Mouse (Mus musculus) embryonic facial prominence, embryonic 10.5 days (tissue): Measurements from ENCODE around the gene Crebl2. TPM values are rescaled to one million over a fixed set of nuclear protein-coding genes. Genes with fewer than 3 reads are reported as not detected.

Source experiments
- DNase-seq: peaks from one replicate; pipeline ENCODE4 v3.0.0-alpha.2; 2017; ENCODE audit warnings: low spot score
- H3K27ac ChIP-seq: fragments of 300-500 bp; sonication (generic); replicated peaks from 2 replicates; pipeline ENCODE4 v1.5.1; 2016; ENCODE audit warnings: mild to moderate bottlenecking
- H3K27me3 ChIP-seq: fragments of 300-500 bp; sonication (generic); replicated peaks from 2 replicates; pipeline ENCODE4 v1.6.1; 2016; ENCODE audit warnings: low read depth, mild to moderate bottlenecking; ENCODE audit not compliant: poor library complexity, severe bottlenecking
- H3K36me3 ChIP-seq: fragments of 300-500 bp; sonication (generic); replicated peaks from 2 replicates; pipeline ENCODE4 v1.6.1; 2016; ENCODE audit warnings: mild to moderate bottlenecking, moderate library complexity
- H3K4me1 ChIP-seq: fragments of 300-500 bp; sonication (generic); 2 replicates; pipeline ENCODE4 v1.6.1; 2016
- H3K4me3 ChIP-seq: fragments of 300-500 bp; sonication (generic); 2 replicates; pipeline ENCODE4 v1.5.1; 2016; ENCODE audit warnings: mild to moderate bottlenecking, moderate library complexity
- H3K9me3 ChIP-seq: fragments of 300-500 bp; sonication (generic); 2 replicates; pipeline ENCODE4 v1.6.1; 2016; ENCODE audit warnings: mild to moderate bottlenecking
- WGBS: fragments of 180-500 bp; shearing (Covaris S2); methylation state at CpG from one replicate; pipeline ENCODE4 v1.1.7; 2016; 5-methylcytosine and 5-hydroxymethylcytosine counted together
- polyA plus RNA-seq: library from polyadenylated mRNA; unstranded; fragments of >200 nt; fragmentation: Nextera tagmentation; extraction: Ambion mirVana; gene quantifications from 2 replicates; pipeline ENCODE4 v1.2.1, GENCODE M21; 2016

Crebl2 gene
- polyA plus RNA-seq, 1 experiment from 2014 or later = 1.2 TPM

DNA sequence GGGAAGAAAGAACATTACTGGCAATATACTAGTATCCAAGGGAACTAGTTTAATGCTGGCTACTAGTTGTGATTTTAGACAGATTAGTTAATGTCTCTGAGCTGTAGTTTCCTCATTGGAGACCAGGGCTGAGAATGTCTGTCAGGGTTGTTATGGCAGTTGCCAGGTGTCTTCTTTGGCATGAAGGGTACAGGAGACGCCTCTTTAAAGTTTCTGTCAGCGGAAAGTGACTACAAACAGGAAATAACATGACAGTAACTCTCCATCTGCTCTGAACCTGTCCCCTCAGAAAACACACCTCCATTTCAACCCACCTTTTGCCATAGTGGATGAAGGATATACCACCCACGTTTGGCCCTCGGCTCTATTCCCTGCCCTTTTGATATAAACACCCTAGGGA lies 53.7 kb downstream of the Crebl2 start:
- Histone ChIP-seq H3K27me3 (no peaks in the 10 kb centered on the region), H3K9me3 (no peaks in the 10 kb centered on the region), H3K4me3 (no peak overlapping the region), H3K27ac (no peak overlapping the region), H3K36me3 (peaks cover 5% of the 10 kb centered on the region; the same call in 1 of the 2 replicates), H3K4me1 (peaks cover 37% of the 10 kb centered on the region)
- 87% methylated on average over 4 of the region's 4 CpGs for WGBS
- DNase-seq = no peak

- Histone ChIP-seq H3K36me3 (peaks cover 5% of the 10 kb centered on the region; the same call in 1 of the 2 replicates), H3K4me3 (no peak overlapping the region), H3K9me3 (no peaks in the 10 kb centered on the region), H3K27me3 (no peaks in the 10 kb centered on the region), H3K4me1 (peaks cover 41% of the 10 kb centered on the region), H3K27ac (no peak overlapping the region)
- no peak for DNase-seq
- WGBS = 91% methylated on average over 2 of the region's 2 CpGs
Observed at GRCm38 (mm10) chr6:134885515-134885914, 55.6 kb downstream of the Crebl2 start.

DNA sequence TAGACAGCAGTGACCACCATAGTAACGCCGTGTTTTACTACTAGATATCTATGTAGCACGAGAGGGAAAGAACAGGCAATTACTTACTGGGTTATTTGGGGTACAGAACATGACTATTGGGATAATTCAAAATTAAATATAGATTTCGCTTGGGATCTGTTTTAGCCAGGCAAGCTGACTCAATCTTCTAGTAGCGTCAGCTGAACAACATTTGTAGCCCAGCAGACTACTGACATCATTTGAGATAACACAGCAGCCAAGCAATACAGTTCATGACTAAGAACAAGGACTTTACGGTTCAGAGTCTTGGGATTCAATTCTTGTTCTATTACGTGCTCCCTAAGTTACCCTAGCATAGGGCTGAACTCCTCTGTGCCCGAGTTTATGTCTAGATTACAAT lies 56.5 kb downstream of the Crebl2 start:
- DNase-seq = no peak
- Histone ChIP-seq H3K4me1 (peaks cover 35% of the 10 kb centered on the region), H3K9me3 (no peaks in the 10 kb centered on the region), H3K4me3 (peak overlapping the region; percentile 61), H3K27me3 (no peaks in the 10 kb centered on the region), H3K27ac (peak overlapping the region; percentile 60; the same call in 1 of the 2 replicates), H3K36me3 (peaks cover 5% of the 10 kb centered on the region; the same call in 1 of the 2 replicates)
- WGBS = 91% methylated on average over 8 of the region's 8 CpGs

- peaks cover 35% of the 10 kb centered on the region for H3K4me1 ChIP-seq
- H3K9me3 ChIP-seq = no peaks in the 10 kb centered on the region
- peak overlapping the region; percentile 60 for H3K27ac ChIP-seq
- H3K36me3 ChIP-seq = peaks cover 3% of the 10 kb centered on the region; the same call in 1 of the 2 replicates
- H3K27me3 ChIP-seq = no peaks in the 10 kb centered on the region
- WGBS = 30% methylated on average over 5 of the region's 5 CpGs
- DNase-seq = no peak
- H3K4me3 ChIP-seq = peak overlapping the region; percentile 61
Observed at GRCm38 (mm10) chr6:134887008-134887407, 57.1 kb downstream of the Crebl2 start.

DNA sequence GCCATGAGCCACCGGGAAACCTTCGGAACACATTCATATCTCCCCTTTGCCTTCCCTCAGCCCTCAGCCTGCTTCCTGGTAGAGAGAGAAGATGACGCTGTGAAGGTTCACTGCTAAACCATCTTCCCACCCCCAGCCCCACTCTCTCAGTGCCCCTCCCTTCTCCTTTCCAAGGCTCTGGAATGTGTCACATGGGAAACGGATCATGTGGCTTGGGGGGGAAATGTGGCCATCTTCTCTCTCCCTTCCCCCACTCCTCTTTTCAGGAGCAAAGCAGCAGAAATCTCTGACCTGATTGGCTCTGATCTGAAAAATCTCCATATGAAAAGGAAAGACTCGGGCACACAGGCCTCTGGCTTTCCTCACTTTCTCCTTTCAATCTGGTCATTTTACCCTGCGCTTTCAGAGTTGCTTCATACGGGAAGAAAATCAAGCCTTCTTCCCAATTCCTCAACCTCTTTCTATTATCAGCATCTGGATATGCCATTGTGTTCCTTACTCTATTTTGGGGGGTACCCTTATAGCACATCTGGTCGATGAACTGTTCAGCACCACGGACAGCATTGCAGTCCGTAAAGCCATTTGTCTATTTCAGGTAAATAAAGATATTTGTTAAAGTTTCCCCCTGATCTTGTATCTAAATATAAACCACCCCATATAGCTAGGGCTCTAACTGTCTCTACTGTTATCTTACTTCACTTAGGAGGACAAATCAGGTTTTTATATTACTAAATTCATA lies 57.9 kb downstream of the Crebl2 start:
- WGBS = 1% methylated on average over 10 of the region's 10 CpGs
- peak overlapping the region; percentile 80 for H3K27ac ChIP-seq
- peak; percentile 82 for DNase-seq
- H3K9me3 ChIP-seq = no peaks in the 10 kb centered on the region
- H3K4me1 ChIP-seq = peaks cover 35% of the 10 kb centered on the region
- no peaks in the 10 kb centered on the region for H3K27me3 ChIP-seq
- no peaks in the 10 kb centered on the region; the same call in 1 of the 2 replicates for H3K36me3 ChIP-seq
- H3K4me3 ChIP-seq = peak overlapping the region; percentile 61

DNA sequence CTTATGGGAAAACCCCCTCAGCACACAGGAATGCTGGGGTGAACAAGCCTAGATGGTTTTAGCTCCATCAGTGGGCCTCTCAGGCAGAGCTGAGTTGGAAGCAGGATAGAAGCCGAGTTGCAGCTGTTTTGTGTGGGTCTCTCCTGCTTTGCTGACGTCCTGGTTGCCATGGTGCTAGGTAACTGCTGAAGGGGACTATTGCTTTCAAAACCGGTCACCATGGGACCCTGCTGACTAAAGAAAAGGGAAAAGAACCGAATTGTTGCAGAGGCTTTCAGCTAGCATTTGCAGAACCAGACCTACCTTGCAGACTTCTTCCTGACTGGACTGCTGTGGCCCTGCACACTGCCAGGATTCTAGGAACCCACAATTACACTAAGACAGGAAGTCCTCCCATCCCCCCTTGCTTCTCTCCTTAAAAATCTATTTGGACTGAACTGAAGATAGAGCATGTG lies 58.6 kb downstream of the Crebl2 start:
- WGBS = 5% methylated on average over 4 of the region's 4 CpGs
- Histone ChIP-seq H3K9me3 (no peaks in the 10 kb centered on the region), H3K36me3 (no peaks in the 10 kb centered on the region; the same call in 1 of the 2 replicates), H3K27ac (peak overlapping the region; percentile 80), H3K4me1 (peaks cover 35% of the 10 kb centered on the region), H3K27me3 (no peaks in the 10 kb centered on the region), H3K4me3 (peak overlapping the region; percentile 61)
- DNase-seq = peak; percentile 47

- H3K4me1 ChIP-seq = peaks cover 35% of the 10 kb centered on the region
- no peak overlapping the region for H3K27ac ChIP-seq
- no peaks in the 10 kb centered on the region; the same call in 1 of the 2 replicates for H3K36me3 ChIP-seq
- H3K27me3 ChIP-seq = no peaks in the 10 kb centered on the region
- WGBS = 82% methylated on average over 1 of the region's 1 CpGs
- H3K4me3 ChIP-seq = no peak overlapping the region
- no peak for DNase-seq
- no peaks in the 10 kb centered on the region for H3K9me3 ChIP-seq
Observed at GRCm38 (mm10) chr6:134889763-134890162, 59.8 kb downstream of the Crebl2 start.

DNA sequence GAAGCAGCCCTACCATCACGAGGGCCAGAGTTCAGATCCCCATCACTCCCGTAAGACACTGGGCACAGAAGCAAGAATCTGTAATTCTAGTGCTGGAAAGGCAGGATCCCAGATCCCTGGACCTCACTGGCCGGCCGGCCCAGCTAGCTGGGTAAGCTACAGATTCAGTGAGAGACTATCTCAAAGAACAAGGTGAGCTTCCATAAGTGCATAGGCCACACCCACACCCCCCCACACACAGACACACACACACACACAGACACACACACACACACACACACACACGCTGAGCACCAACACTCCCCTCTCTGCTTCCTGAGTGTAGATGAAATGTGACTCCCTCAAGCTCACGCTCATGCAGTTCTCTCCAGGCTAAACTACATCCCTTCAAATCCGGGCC lies 60.5 kb downstream of the Crebl2 start:
- Histone ChIP-seq H3K4me1 (peaks cover 35% of the 10 kb centered on the region), H3K27ac (no peak overlapping the region), H3K36me3 (no peaks in the 10 kb centered on the region; the same call in 1 of the 2 replicates), H3K27me3 (no peaks in the 10 kb centered on the region), H3K4me3 (no peak overlapping the region), H3K9me3 (no peaks in the 10 kb centered on the region)
- no peak for DNase-seq
- 81% methylated on average over 7 of the region's 7 CpGs for WGBS

DNA sequence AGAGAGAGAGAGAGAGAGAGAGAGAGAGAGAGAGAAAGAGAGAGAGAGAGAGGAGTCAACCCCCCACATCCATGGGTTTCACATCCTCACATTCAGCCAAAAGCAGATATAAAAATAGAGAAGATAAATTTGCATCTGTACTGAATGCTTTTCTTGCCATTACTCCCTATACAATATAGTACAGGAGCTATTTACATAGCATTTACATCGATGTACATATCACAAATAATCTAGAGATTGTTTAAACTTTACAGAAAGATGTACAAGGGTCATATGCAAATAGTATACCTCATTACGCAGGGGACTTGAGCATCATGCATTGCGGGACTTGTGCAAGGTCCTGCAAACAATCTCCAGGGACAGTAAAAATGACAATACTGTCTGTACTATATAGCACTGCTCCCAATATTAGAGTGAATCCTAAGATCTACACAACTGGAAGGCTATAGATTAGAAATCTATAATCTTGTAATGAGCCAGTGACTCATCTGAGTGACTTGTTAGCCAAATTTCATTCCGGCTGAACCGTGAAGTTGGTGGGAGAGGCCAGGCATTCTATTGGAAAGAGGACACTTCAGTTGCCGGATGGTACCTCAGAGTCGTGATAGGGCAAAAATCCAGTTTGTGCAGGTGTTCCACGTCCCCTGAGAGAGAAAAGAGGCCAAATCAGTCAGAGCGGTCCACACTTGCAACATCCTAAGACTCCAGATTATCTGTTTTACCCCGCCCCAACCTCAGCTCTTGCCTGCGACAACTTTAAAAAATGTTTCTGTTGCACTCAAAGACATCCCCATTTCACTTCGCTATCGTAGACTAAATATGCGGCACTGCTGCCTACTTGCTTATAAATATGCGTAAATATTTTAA lies 66.8 kb downstream of the Crebl2 start:
- Histone ChIP-seq H3K27me3 (no peaks in the 10 kb centered on the region), H3K4me1 (peaks cover 17% of the 10 kb centered on the region), H3K27ac (peak overlapping the region; percentile 98), H3K36me3 (no peaks in the 10 kb centered on the region; the same call in 1 of the 2 replicates), H3K9me3 (no peaks in the 10 kb centered on the region), H3K4me3 (peak overlapping the region; percentile 72)
- WGBS = 61% methylated on average over 15 of the region's 15 CpGs
- DNase-seq = no peak

GRCm38 (mm10) chr6:134897443-134898094 lies 67.6 kb downstream of the Crebl2 start:
- Histone ChIP-seq H3K4me3 (peak overlapping the region; percentile 72), H3K4me1 (peaks cover 17% of the 10 kb centered on the region), H3K27me3 (no peaks in the 10 kb centered on the region), H3K9me3 (no peaks in the 10 kb centered on the region), H3K27ac (peak overlapping the region; percentile 98), H3K36me3 (no peaks in the 10 kb centered on the region; the same call in 1 of the 2 replicates)
- WGBS = under 1% methylated on average over 38 of the region's 38 CpGs
- peak; percentile 99 for DNase-seq

- H3K36me3 ChIP-seq = no peaks in the 10 kb centered on the region; the same call in 1 of the 2 replicates
- peak; percentile 95 for DNase-seq
- under 1% methylated on average over 51 of the region's 51 CpGs for WGBS
- peaks cover 17% of the 10 kb centered on the region for H3K4me1 ChIP-seq
- peak within 1 kb of the TSS; percentile 72 for H3K4me3 ChIP-seq
- no peaks in the 10 kb centered on the region for H3K27me3 ChIP-seq
- peak within 1 kb of the TSS; percentile 98 for H3K27ac ChIP-seq
- no peaks in the 10 kb centered on the region for H3K9me3 ChIP-seq
Observed at GRCm38 (mm10) chr6:134898095-134898965, 68.4 kb downstream of the Crebl2 start, which contains the start of gene Gpr19. Gpr19 (minus strand) TSS chr6:134898578.
